Mouse (Mus musculus): ENCODE data around the gene Mageb5. TPM values are rescaled to one million over a fixed set of nuclear protein-coding genes. Genes with fewer than 3 reads are reported as not detected.
"Not testable (repeated sequence)": the region's sequence is repeated elsewhere in the genome, so short reads cannot be mapped to it uniquely, and the experiment has no call there.

The Mageb5 gene
- polyA plus RNA-seq (2012; ENCODE audit: insufficient read depth, insufficient read length, low replicate concordance, missing spikeins): not detected in 2 replicates

GRCm38 (mm10) chrX:91782918-91783317 is at the start of gene Mageb5:
Gene Mageb5, minus strand, starts transcription at chrX:91783018.
- 82% methylated on average over 1 of the region's 1 CpGs for WGBS
- H3K27ac ChIP-seq (ENCODE audit: insufficient read depth, low read depth, low read length); H3K4me3 ChIP-seq (ENCODE audit: insufficient read depth, low read depth, low read length); H3K4me1 ChIP-seq (ENCODE audit: control insufficient read depth, insufficient read depth, low read length): not testable (repeated sequence)

GRCm38 (mm10) chrX:91759591-91760226 is 23.1 kb downstream of the Mageb5 start:
- no CpG with 5 or more reads among the region's 1 CpGs for WGBS
- H3K4me1 ChIP-seq (ENCODE audit: control insufficient read depth, insufficient read depth, low read length); H3K27ac ChIP-seq (ENCODE audit: insufficient read depth, low read depth, low read length); H3K4me3 ChIP-seq (ENCODE audit: insufficient read depth, low read depth, low read length): not testable (repeated sequence)

Other genes starting within 250 kb of the Mageb5 start
- not detected in 2 replicates for gene 1700084M14Rik, start 207.1 kb downstream of the Mageb5 start, polyA plus RNA-seq (2012; ENCODE audit: insufficient read depth, insufficient read length, low replicate concordance, missing spikeins)
- gene Gm14781, start 150.8 kb downstream of the Mageb5 start, polyA plus RNA-seq (2012; ENCODE audit: insufficient read depth, insufficient read length, low replicate concordance, missing spikeins): not detected in 2 replicates
- gene Mageb1, start 233.3 kb upstream of the Mageb5 start, polyA plus RNA-seq (2012; ENCODE audit: insufficient read depth, insufficient read length, low replicate concordance, missing spikeins): not detected in 2 replicates